Mouse (Mus musculus): ENCODE measurements around the gene Prap1.
A peak's percentile ranks its signal among the peaks of the same experiment; 100 is the strongest.
"Not testable (repeated sequence)": the region's sequence is repeated elsewhere in the genome, so short reads cannot be mapped to it uniquely, and the experiment has no call there.

Gene Prap1

GRCm38 (mm10) chr7:140082242-140082678 is 10.9 kb upstream of the Prap1 start, which contains the start of gene Caly:
TSS of gene Caly (minus strand) at chr7:140082548.
- DNase-seq (ENCODE audit: low spot score in 2 of 2): no peak

- no peak for DNase-seq (ENCODE audit: low spot score in 2 of 2)
Observed at GRCm38 (mm10) chr7:140090601-140091000, 2.6 kb upstream of the Prap1 start.

GRCm38 (mm10) chr7:140094954-140095353 is 1.8 kb downstream of the Prap1 start:
- no peak for DNase-seq (ENCODE audit: low spot score in 2 of 2)

- no peak for DNase-seq (ENCODE audit: low spot score in 2 of 2)
Observed at GRCm38 (mm10) chr7:140095556-140095955, 2.4 kb downstream of the Prap1 start.

- no peak for DNase-seq (ENCODE audit: low spot score in 2 of 2)
Observed at GRCm38 (mm10) chr7:140096055-140096454, 2.9 kb downstream of the Prap1 start.

- DNase-seq (ENCODE audit: low spot score in 2 of 2): no peak
Observed at GRCm38 (mm10) chr7:140098466-140098865, 5.3 kb downstream of the Prap1 start.

- DNase-seq (ENCODE audit: low spot score in 2 of 2): no peak
Observed at GRCm38 (mm10) chr7:140101498-140101897, 8.3 kb downstream of the Prap1 start.

- DNase-seq (ENCODE audit: low spot score in 2 of 2): peak; percentile 76 to 82
Observed at GRCm38 (mm10) chr7:140101993-140102860, 9.0 kb downstream of the Prap1 start, which contains the start of gene Fuom. TSS of gene Fuom (minus strand) at chr7:140102441.

GRCm38 (mm10) chr7:140104009-140104408 is 10.8 kb downstream of the Prap1 start:
- no peak for DNase-seq (ENCODE audit: low spot score in 2 of 2)

- no peak for DNase-seq (ENCODE audit: low spot score in 2 of 2)
Observed at GRCm38 (mm10) chr7:140111943-140112342, 18.7 kb downstream of the Prap1 start.

- DNase-seq (ENCODE audit: low spot score in 2 of 2): peak in 1 of 2 experiments; percentile 29
Observed at GRCm38 (mm10) chr7:140115583-140116328, 22.6 kb downstream of the Prap1 start, which contains the start of gene Paox. TSS of gene Paox (plus strand) at chr7:140115799.

- peak; percentile 91 to 92 for DNase-seq (ENCODE audit: low spot score in 2 of 2)
Observed at GRCm38 (mm10) chr7:140116329-140117054, 23.3 kb downstream of the Prap1 start, which contains the start of gene Echs1. TSS of gene Echs1 (minus strand) at chr7:140116476.

GRCm38 (mm10) chr7:140120484-140120883 is 27.3 kb downstream of the Prap1 start:
- DNase-seq (ENCODE audit: low spot score in 2 of 2): no peak

- no peak for DNase-seq (ENCODE audit: low spot score in 2 of 2)
Observed at GRCm38 (mm10) chr7:140121338-140121910, 28.2 kb downstream of the Prap1 start.

GRCm38 (mm10) chr7:140122765-140123164 is 29.6 kb downstream of the Prap1 start:
- no peak for DNase-seq (ENCODE audit: low spot score in 2 of 2)

- no peak for DNase-seq (ENCODE audit: low spot score in 2 of 2)
Observed at GRCm38 (mm10) chr7:140124382-140124781, 31.2 kb downstream of the Prap1 start.

GRCm38 (mm10) chr7:140125278-140126021 is 32.3 kb downstream of the Prap1 start:
- peak; percentile 91 to 94 for DNase-seq (ENCODE audit: low spot score in 2 of 2)

- DNase-seq (ENCODE audit: low spot score in 2 of 2): no peak
Observed at GRCm38 (mm10) chr7:140126022-140126350, 32.8 kb downstream of the Prap1 start.

- DNase-seq (ENCODE audit: low spot score in 2 of 2): no peak
Observed at GRCm38 (mm10) chr7:140126934-140127333, 33.7 kb downstream of the Prap1 start.

- DNase-seq (ENCODE audit: low spot score in 2 of 2): no peak
Observed at GRCm38 (mm10) chr7:140127911-140128310, 34.7 kb downstream of the Prap1 start.

- not testable (repeated sequence) for DNase-seq (ENCODE audit: low spot score in 2 of 2)
Observed at GRCm38 (mm10) chr7:140132184-140132583, 39.0 kb downstream of the Prap1 start.
